Mouse (Mus musculus) CD8-positive naive resting alpha-beta T cell, adult 2 months (primary cell): ENCODE measurements at regions not wholly inside any gene's neighbourhood (a gene's known extent, or its start where the extent isn't known, plus 50 kb on each side); places are given as distances from the start of the nearest gene placed in this dataset.

Source experiments
- DNase-seq, 2 experiments: peaks; one replicate each; pipeline ENCODE4 v3.0.0; 2022; ENCODE audit warnings: low read depth in 2 of 2, low spot score in 2 of 2

GRCm38 (mm10) chr14:114857689-114858088 lies 234.3 kb upstream of the Gpc5 start:
- no peak for DNase-seq

- no peak for DNase-seq
These were observed 228.4 kb upstream of the Gpc5 start for GRCm38 (mm10) chr14:114863585-114863984.

DNA sequence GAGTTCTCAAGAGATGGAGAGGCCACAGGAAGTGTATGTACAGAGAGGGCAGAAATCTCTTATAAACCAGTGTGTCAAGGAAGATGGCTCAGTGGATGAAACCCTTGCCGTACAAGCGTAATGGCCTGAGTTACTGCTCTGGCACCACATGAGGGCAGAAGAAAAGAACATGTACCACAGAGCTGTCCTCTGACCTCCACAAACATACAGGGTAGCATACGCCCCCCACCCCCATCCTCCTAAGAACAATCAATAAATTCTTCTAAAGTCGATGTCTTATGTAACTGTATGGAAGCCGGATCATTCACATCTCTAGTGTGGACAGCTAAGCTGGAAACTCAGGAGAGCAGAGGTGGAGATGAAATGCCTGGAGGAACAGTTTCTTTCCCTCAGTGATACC lies 227.9 kb upstream of the Gpc5 start:
- no peak for DNase-seq

- no peak for DNase-seq
These were observed 222.8 kb upstream of the Gpc5 start for GRCm38 (mm10) chr14:114869233-114869632.

DNA sequence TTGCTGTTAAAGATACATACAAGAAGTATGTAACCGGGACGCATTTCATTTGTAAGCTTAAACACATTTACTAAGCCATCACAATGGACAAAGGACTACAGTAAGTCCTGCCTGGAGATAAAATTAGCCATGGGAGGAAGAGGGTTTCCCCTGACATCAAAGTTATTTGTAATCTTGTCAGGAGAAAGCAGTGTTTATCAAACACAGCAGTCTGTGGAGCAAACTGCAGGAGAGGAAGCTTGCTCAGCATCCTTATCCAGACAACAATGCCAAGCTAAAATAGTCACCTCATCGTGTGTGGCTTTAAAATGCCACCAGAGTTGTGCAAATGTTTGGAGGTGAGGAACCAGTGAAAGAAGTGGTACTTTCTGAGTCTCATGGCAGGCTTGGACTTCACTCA lies 216.9 kb upstream of the Gpc5 start:
- no peak for DNase-seq

DNA sequence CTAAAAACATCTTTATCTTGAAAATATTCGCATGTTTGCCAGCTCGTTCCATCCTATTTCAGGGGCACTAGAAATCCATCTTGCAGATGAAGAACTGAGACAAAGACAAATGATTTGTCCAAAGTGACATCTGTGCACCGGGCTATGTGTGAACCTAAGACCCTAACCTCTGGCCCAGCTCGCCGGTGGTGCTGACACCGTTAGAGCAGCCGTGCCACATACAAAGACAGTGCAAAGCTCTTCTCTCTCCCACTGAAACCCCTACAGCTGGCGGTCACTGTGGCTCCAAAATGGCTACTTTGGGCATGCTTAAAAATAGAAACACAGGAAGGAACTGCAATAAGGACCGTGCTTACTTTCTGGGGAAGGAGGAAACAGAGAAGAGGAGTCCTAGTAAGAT lies 215.6 kb upstream of the Gpc5 start:
- DNase-seq: no peak

GRCm38 (mm10) chr14:114877477-114877876 lies 214.5 kb upstream of the Gpc5 start:
- DNase-seq: no peak

DNA sequence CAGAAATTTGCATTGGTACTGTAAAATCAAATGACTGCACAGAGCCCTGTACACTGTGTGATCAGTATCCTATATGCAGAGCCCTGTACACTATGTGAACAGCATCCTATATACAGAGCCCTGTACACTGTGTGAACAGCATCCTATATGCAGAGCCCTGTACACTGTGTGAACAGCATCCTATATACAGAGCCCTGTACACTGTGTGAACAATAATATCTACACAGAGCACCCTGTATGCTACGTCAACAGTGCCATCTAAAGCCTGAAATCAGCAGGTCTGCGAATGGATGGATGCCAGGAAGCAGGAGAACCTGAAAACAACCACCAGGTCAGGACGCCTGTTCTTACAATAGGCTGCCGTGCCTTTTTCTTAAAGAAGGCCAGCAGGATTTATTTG lies 211.7 kb upstream of the Gpc5 start:
- no peak for DNase-seq

- DNase-seq: no peak
These were observed 187.9 kb upstream of the Gpc5 start for GRCm38 (mm10) chr14:114904109-114904508.

GRCm38 (mm10) chr14:114912271-114912670 lies 179.7 kb upstream of the Gpc5 start:
- DNase-seq: no peak

GRCm38 (mm10) chr14:114913238-114913637 lies 178.8 kb upstream of the Gpc5 start:
- no peak for DNase-seq

DNA sequence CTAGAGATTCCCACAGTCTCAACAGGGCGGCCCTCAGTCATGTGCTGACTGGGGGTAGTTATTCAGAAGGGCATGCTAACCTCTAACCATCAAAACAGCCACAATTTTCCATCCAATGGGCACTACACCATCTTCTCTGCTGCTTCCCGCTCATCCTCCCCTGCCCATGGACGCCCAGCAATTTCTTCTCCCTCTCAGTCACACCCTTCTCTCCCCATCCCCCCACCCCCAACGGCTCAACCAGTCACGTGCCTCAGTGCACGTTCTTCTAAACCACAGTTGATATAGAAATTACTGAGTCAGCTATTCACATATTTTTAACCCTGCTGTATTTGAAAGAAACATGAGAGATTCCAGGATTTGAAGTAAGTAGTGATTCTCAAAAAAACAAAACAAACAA lies 146.3 kb upstream of the Gpc5 start:
- no peak for DNase-seq

GRCm38 (mm10) chr14:114946321-114946720 lies 145.7 kb upstream of the Gpc5 start:
- no peak for DNase-seq

DNA sequence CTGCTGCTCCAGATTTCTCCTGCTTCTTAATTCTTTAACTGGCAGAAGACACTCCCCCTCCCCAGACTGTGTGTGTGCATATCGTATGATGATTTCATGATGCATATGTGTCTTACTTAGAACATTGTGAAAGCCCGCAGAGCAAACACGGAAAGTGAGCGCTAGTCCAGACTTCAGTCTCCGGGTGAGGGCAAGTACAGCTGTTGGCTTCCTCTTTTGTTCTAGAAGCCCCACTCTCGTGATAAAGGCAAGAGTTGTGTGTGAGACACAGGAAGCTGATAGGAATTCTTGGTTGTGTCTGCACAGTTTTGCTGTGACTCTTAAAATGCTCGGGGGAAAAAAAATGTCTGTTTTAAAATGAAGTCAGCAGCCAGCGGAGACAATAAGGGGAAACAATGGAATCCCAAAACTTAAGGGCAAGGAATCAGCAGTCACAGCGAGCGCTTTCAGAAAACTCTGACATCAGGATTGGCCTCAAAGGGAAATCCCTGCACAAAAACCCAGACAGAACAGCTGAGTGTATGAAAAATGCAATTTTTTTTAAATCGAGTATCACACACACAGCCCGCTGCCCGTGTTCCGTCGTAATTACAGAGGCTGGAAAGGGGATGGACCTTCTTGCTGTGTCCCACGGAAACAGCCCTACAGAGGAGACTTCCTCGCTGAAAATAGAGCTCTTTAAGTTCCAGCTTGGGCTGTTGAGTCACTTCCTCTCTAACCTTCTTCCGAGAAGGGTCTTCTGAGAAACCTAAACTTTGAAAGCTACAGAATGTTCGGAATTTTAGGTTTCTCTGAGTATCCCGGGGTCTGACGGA lies 143.5 kb upstream of the Gpc5 start:
- DNase-seq: peak in 1 of 2 experiments; percentile 14

GRCm38 (mm10) chr14:114949156-114949496 lies 142.9 kb upstream of the Gpc5 start:
- no peak for DNase-seq

DNA sequence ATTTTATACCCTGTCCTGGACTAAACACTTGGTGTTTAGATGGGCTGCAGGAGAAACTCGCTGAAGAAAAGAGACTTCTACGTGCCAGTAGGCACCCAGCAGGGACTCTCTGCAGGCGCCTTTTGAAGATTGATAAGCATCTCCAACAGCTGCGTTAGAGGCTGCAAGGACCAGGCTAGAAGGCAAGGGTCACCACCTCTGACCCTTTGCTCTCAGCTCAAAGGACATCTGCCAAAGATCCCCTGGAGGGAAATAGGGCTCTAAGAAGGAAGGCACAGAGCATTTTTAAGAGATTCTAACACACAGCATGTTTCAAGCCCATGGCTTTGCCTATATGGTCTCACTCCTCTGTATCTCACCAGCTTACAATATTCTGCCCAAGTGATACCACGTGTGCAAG lies 139.7 kb upstream of the Gpc5 start:
- no peak for DNase-seq

DNA sequence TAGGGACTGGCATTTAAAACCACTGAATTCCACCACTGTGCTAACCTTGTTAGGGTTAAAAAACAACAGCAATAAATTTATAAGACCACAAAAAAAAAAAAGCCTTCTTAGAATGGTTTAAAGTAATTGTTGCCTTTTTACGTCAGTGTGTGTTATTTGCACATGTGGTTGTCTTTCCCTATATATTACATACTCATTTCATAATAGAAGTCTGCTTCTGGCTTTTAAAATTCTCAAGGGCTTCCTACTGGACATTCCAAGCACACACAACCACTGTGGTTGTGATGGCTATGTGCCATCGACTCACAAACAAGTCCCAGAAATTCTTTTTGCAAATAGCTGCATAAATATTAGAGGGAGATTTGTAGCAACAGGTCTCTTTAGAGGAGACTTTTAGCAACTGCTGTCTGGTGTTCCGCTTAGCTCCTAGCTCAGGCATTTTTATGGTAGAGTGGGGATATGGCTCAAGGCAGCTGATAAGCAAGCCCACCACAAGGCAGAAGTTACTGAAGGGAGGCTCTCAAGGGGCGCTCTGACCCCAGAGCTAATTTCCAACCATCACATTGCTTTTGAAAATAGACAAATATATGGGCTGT lies 138.8 kb upstream of the Gpc5 start:
- no peak for DNase-seq

DNA sequence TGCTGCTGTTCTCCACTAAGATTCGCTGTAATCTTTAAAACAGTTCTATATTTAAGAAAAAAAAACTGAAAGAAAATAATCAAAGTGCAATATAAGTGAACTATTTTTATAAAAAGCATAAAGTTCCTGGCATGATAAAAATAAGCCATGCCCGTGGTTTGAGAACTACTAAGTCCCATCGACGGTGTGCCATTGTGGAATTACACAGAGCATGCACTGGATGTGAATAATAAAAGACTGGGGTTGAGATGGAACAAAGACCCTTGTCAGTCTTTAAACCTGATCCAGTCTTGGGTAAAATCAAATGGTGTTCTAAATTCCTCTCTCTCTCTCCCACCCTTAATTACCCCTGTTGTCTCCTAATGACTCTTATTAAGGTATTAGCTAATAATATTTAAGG lies 137.7 kb upstream of the Gpc5 start:
- no peak for DNase-seq

DNA sequence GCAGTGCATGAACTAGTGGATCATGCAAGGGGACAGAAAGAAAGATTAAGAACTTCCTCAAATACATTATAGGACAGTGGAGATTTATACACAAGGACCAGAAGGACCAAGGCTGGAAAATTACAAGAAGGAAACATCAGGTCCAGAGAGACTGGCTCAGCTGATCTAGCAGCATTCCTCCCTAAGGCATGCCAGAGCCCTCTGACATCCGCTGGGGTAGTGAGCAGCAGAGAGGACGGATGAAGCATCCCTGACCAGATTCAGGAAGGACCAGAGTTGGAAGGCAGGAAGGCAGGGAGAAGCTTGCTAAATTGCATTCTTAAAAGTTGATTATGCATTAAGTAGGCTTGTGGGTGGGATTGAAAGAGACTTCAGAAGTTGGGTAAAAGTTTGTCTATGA lies 136.4 kb upstream of the Gpc5 start:
- DNase-seq: no peak

GRCm38 (mm10) chr14:114960273-114960672 lies 131.7 kb upstream of the Gpc5 start:
- DNase-seq: no peak

GRCm38 (mm10) chr14:114965941-114966340 lies 126.1 kb upstream of the Gpc5 start:
- DNase-seq: no peak

DNA sequence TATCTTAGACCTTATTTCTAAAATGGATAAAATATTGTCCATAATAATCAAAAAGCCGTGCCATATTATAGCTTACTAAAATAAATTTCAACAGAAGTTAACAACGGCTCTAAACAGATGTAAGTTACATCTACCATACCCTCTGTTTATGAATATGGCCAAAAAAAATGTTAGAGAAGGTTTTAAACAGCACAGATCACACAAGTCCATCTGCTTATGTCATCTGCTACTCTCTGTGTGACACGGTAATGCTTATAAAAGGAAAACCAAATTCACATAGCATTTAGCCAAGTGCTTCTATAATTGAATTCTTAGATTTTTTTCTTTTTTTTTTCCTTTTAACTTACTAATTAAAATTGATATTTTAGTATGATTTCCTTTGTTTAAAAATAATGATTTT lies 123.0 kb upstream of the Gpc5 start:
- no peak for DNase-seq

DNA sequence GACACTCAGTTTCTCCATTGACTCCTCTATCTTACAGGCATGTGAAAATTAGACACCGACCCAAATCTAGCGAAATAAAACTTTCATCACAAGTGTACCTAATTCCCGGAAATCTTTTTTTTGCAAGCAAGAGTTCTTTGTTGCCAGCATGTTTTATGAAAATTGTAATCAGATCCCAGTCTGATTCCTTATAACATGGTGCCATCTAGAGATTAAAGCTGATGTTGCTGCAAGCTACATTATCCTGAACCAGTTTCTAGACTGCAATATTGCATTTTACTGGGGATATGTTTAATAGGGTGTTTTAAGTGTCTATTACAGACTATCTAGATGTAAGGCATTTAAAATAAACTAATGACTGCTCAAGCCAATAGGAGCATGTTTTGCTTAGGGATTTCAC lies 110.9 kb upstream of the Gpc5 start:
- no peak for DNase-seq
